Mouse (Mus musculus) embryonic fibroblast, embryonic 13.5 days (primary cell): ENCODE measurements around the gene Kcnma1. TPM values are rescaled to one million over a fixed set of nuclear protein-coding genes. Genes with fewer than 3 reads are reported as not detected.

ENCODE experiments used
- H3K27ac ChIP-seq: 2 replicates; pipeline ENCODE4 v1.5.1; 2012; ENCODE audit warnings: low read length, control low read depth, inconsistent platforms; ENCODE audit not compliant: insufficient read depth
- H3K4me1 ChIP-seq: 2 replicates; pipeline ENCODE4 v1.6.1; 2011; ENCODE audit warnings: low read length; ENCODE audit not compliant: control insufficient read depth, insufficient read depth
- H3K4me3 ChIP-seq: 2 replicates; pipeline ENCODE4 v1.5.1; 2011; ENCODE audit warnings: mild to moderate bottlenecking, control low read depth, low read length; ENCODE audit not compliant: insufficient read depth
- CTCF ChIP-seq: IDR thresholded peaks from 2 replicates; pipeline ENCODE4 v1.5.1; 2011; ENCODE audit warnings: mild to moderate bottlenecking, control low read depth, low read length, moderate library complexity, borderline replicate concordance; ENCODE audit not compliant: insufficient read depth
- POLR2A ChIP-seq: IDR thresholded peaks from 2 replicates; pipeline ENCODE4 v1.6.1; 2011; ENCODE audit warnings: low read depth, mild to moderate bottlenecking, control low read depth, low read length, moderate library complexity
- polyA plus RNA-seq: library from polyadenylated mRNA; stranded (reverse); fragments of >200 nt; gene quantifications from 2 replicates; pipeline ENCODE4 v1.2.4, GENCODE M21; 2011; ENCODE audit warnings: low read depth; ENCODE audit not compliant: missing spikeins, insufficient read length

Kcnma1 gene
- polyA plus RNA-seq, 1 experiment, result 5.9 TPM

DNA sequence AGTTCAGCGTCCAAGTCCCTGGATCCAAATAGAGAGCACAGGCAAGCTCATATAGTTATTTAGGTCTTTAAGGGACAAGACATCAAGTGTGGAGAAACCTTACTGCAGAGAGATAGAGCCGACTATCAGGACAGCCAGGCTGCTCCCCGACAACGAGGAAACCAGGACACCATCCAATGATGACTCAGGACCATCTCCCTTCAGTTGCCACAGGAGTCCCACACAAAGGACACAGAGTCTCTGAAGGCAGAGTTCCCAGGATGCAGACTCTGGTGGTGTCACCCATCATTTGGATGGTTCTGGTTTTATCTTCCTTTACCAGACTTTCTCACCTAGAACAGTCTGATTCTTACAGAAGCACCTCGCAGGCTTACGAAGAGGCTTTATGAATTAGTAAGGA, 388.9 kb downstream of the Kcnma1 start:
- Histone ChIP-seq H3K4me3 (no peak overlapping the region), H3K27ac (no peak overlapping the region), H3K4me1 (peaks cover 11% of the 10 kb centered on the region)
- TF ChIP-seq CTCF (no peak), POLR2A (no peak)

DNA sequence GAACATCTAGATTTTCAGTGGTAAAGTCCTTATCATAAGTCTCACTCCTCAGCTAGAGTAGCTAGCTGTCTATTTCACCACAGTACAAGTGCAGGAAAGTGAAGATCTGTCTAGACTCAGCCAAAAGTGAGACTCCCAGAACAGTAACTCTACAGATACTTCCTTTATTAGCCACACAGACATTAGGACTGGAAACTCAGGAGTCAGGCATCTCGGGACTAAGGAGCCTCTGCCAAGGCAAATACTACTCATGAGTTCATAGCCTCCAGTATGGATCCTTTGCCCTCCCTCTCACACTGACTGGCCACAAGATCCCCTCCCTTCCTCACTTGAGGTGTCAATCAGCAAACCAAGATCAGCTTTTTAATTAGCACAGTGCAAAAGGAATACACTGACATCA, 389.8 kb downstream of the Kcnma1 start:
- no peak for TF ChIP-seq POLR2A
- TF ChIP-seq CTCF, result no peak
- Histone ChIP-seq H3K4me3 (no peak overlapping the region), H3K27ac (peak overlapping the region; percentile 54; the same call in 1 of the 2 replicates), H3K4me1 (peaks cover 11% of the 10 kb centered on the region)

DNA sequence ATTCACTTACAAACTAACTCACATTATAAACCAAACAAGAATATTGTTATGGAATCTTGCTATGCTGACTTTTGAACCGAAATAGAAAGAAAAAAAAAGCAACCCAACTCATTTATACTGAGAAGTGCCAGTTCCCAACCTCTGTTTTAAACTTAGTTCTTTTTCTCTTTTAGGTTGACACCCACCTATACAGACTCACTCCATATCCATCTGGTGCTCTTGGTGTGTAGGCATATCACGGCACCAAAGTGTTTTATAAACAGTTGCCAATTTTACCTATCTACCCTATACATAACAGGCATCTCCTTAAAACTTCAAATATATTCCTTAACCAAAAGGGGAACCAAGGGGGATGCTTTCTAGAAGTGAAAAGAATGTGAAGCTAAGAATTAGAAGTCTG, 393.6 kb downstream of the Kcnma1 start:
- Histone ChIP-seq H3K4me3 (no peak overlapping the region), H3K27ac (no peak overlapping the region), H3K4me1 (peaks cover 11% of the 10 kb centered on the region)
- TF ChIP-seq CTCF, result no peak
- TF ChIP-seq POLR2A, result no peak

GRCm38 (mm10) chr14:23618973-23619372, 395.3 kb downstream of the Kcnma1 start:
- peaks cover 3% of the 10 kb centered on the region; the same call in 1 of the 2 replicates for H3K4me1 ChIP-seq

DNA sequence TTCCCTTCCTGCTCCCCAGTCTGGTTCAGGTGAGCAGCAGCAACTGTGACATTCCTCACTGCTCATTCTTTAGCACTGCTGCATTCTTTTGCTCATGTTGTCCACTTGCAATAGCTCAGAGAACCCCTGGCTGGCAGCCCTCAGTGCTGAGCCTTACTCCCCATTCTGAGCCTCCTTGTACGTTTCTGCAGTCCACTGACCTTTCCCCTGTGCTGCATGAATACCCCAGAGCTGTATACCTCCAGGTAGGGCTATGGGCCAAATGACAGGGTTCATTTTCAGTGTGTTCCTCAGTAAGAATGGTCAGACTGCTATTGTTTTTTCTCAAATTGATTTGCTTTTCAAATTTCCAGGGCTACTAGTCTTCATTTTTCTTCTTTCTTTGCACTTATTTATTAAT, 396.2 kb downstream of the Kcnma1 start:
- no peaks in the 10 kb centered on the region for H3K4me1 ChIP-seq
- H3K27ac ChIP-seq, result no peak overlapping the region
- H3K4me3 ChIP-seq, result no peak overlapping the region
- TF ChIP-seq CTCF (no peak), POLR2A (no peak)

More at GRCm38 (mm10) chr14:23618973-23619372, 395.3 kb downstream of the Kcnma1 start:
- Histone ChIP-seq H3K27ac (no peak overlapping the region), H3K4me3 (no peak overlapping the region)
- TF ChIP-seq POLR2A, result no peak

DNA sequence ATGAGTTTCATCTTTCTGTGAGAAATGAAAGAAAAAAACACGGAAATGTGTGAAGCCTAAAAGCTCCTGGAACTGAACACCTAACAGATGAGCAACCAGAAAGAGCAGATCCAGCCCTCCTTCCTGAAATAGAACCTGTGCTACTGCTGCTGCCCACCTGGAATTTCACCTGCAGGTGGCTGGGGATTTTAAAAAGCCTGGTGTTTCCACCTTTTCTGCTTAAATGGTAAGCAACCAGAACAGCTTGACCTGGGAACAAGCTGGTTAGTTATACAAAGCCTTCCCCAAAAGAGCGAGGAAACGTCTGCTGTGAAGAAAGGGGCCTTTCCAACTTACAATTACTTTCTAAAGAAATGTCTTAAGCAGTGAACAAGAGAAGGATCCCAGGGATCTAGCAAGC, 404.2 kb downstream of the Kcnma1 start:
- H3K4me3 ChIP-seq, result no peak overlapping the region
- no peaks in the 10 kb centered on the region for H3K4me1 ChIP-seq
- no peak overlapping the region for H3K27ac ChIP-seq
- no peak for TF ChIP-seq CTCF
- no peak for TF ChIP-seq POLR2A

DNA sequence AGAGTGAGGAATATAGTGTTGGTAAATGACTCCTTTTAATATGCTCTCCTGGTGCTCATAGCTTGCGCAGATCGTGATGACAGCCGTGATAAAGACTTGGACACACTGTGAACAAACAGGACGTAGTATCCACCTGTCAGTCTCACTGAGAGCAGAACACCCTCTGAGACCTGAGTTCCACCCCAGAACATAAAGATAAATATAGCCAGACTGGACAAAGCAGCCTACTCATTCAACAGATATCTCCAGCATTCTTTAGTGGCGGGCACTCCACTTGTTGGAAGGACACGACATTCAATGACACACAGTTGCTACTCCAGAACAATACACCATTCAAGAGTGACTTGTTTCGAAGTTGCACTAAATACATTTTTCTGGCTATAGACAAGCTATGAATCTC, 408.6 kb downstream of the Kcnma1 start:
- no peak overlapping the region for H3K4me3 ChIP-seq
- no peak overlapping the region for H3K27ac ChIP-seq
- no peak for TF ChIP-seq CTCF
- no peak for TF ChIP-seq POLR2A
- no peaks in the 10 kb centered on the region for H3K4me1 ChIP-seq

DNA sequence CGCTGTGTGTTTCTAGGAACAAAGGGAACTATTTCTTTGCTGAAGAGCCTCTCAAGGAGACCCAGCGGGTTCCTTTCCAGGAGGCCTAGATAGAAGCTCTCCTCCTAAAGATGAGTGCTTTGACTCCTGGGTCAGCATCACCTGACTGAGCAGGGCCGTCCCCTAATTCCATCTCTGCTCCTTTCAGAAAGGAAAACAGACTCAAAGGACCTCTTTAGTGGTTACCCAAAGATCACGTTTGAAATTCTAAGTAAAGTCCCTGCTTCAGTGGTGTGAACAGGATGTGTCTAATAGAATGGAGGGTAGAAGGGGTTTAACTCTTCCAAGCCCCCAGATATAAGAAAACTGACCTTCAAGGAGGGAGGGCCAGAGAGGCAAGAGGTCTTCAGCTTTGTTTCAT, 411.4 kb downstream of the Kcnma1 start:
- Histone ChIP-seq H3K4me1 (no peaks in the 10 kb centered on the region), H3K27ac (no peak overlapping the region), H3K4me3 (no peak overlapping the region)
- no peak for TF ChIP-seq CTCF
- TF ChIP-seq POLR2A, result no peak

- no peaks in the 10 kb centered on the region for H3K4me1 ChIP-seq
- TF ChIP-seq POLR2A (no peak), CTCF (no peak)
- no peak overlapping the region for H3K27ac ChIP-seq
- no peak overlapping the region for H3K4me3 ChIP-seq
Observed at GRCm38 (mm10) chr14:23602054-23602453, 412.2 kb downstream of the Kcnma1 start.

GRCm38 (mm10) chr14:23594629-23595028, 419.7 kb downstream of the Kcnma1 start:
- Histone ChIP-seq H3K4me1 (no peaks in the 10 kb centered on the region; the same call in 1 of the 2 replicates), H3K4me3 (no peak overlapping the region), H3K27ac (no peak overlapping the region)
- TF ChIP-seq CTCF, result no peak
- no peak for TF ChIP-seq POLR2A
